Mouse (Mus musculus) small intestine, adult 2 months (tissue): ENCODE measurements around the gene Wdr45b. TPM values are rescaled to one million over a fixed set of nuclear protein-coding genes. Genes with fewer than 3 reads are reported as not detected.

Source experiments
- H3K27ac ChIP-seq: fragments of 200-500 bp; 2 replicates; pipeline ENCODE4 v1.5.1; 2012; ENCODE audit warnings: low read depth, low read length, control low read depth, inconsistent platforms; ENCODE audit not compliant: insufficient read depth
- H3K27me3 ChIP-seq: fragments of 200-500 bp; 2 replicates; pipeline ENCODE4 v1.6.1; 2012; ENCODE audit warnings: mild to moderate bottlenecking, moderate library complexity, low read length, inconsistent platforms; ENCODE audit not compliant: control insufficient read depth, insufficient read depth
- H3K36me3 ChIP-seq: fragments of 200-500 bp; 2 replicates; pipeline ENCODE4 v1.6.1; 2012; ENCODE audit warnings: mild to moderate bottlenecking, low read length, control low read depth, inconsistent platforms; ENCODE audit not compliant: control insufficient read depth, insufficient read depth
- H3K4me1 ChIP-seq: fragments of 200-500 bp; 2 replicates; pipeline ENCODE4 v1.6.1; 2012; ENCODE audit warnings: low read length, inconsistent platforms, mixed read lengths; ENCODE audit not compliant: control insufficient read depth, insufficient read depth, insufficient read length
- H3K4me3 ChIP-seq: fragments of 200-500 bp; 2 replicates; pipeline ENCODE4 v1.5.1; 2012; ENCODE audit warnings: low read depth, mild to moderate bottlenecking, control low read depth, inconsistent platforms, low read length, moderate library complexity
- CTCF ChIP-seq: fragments of 200-500 bp; IDR thresholded peaks from 2 replicates; pipeline ENCODE4 v1.5.1; 2012; ENCODE audit warnings: low read depth, mild to moderate bottlenecking, control low read depth, inconsistent platforms, low read length, moderate library complexity, mixed read lengths; ENCODE audit not compliant: insufficient replicate concordance, insufficient read length; ENCODE audit errors: extremely low read depth
- POLR2A ChIP-seq: fragments of 200-500 bp; IDR thresholded peaks from 2 replicates; pipeline ENCODE4 v1.6.1; 2012; ENCODE audit warnings: low read depth, mild to moderate bottlenecking, control low read depth, inconsistent platforms, low read length, moderate library complexity
- WGBS: fragments of 180-500 bp; shearing (Covaris S2); methylation state at CpG from one replicate; pipeline ENCODE4 v1.1.7; 2018; 5-methylcytosine and 5-hydroxymethylcytosine counted together
- polyA plus RNA-seq: library from polyadenylated mRNA; depleted of rRNA; stranded (reverse); fragments of >200 nt; gene quantifications from 2 replicates; pipeline ENCODE4 v1.2.3, GENCODE M21; 2012; rRNA removed

Wdr45b gene
- polyA plus RNA-seq, result 17.6 and 26.4 TPM in 2 replicates

DNA sequence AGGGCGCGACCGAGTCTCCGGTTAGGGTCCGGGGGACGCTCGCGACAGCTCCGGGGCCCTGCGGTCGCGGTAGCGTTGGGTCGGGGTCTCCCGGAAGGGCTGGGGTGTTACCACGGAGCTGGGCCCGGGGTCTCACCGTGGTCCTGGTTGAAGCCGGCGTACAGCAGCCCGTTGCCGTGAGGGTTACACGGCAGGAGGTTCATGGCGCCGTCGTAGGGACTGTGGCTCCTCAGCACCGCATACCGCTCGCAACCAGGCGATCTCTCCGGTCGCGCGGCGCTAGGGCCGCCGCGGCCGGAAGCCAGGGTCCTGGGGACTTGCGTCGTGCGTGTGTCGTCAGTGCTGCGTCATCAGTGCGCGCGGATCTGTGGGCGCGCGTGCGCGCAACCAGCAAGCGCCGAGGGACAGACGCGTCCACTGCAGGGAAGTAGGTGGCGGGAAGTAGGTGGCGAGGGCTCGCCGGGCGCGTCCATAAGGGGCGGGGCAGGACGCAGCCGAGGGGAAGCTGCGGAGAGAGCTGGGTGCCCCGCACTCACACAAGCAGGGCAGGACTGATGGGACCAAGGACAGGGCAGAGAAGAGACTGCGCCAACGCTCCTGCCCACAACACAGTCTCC, at the start of gene Wdr45b:
Gene Wdr45b, minus strand, starts transcription at position 355 of the 617 bp plus-strand sequence.
- H3K36me3 ChIP-seq, result no peaks in the 10 kb centered on the region
- peak; percentile 82 for TF ChIP-seq POLR2A
- no peak for TF ChIP-seq CTCF
- peak within 1 kb of the TSS; percentile 97 for H3K4me3 ChIP-seq
- peak within 1 kb of the TSS; percentile 80 for H3K27ac ChIP-seq
- peaks cover 9% of the 10 kb centered on the region; the same call in 1 of the 2 replicates for H3K4me1 ChIP-seq
- no peaks in the 10 kb centered on the region for H3K27me3 ChIP-seq
- WGBS, result under 1% methylated on average over 69 of the region's 69 CpGs

DNA sequence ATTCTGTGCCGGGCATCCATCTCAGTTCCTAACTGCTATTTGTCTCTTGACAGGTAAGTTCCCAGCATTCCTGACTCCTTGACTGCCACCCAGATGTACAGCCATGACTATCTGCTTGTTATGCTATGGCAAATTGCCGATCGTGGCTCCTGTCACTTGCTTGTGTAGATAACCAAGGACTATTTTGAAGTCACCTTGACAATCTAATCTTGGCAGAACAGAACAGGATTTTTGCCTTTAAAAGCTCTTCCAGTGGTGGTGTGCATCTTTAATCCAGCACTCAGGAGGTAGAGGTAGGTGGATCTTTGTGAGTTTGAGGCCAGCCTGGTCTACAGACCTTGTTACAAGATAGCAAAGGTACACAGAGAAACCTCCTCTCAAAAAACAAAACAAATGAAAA, 38.2 kb upstream of the Wdr45b start:
- TF ChIP-seq POLR2A (no peak), CTCF (no peak)
- WGBS, result 76% methylated on average over 3 of the region's 3 CpGs
- Histone ChIP-seq H3K36me3 (no peaks in the 10 kb centered on the region), H3K27ac (no peak overlapping the region), H3K4me3 (no peak overlapping the region), H3K27me3 (no peaks in the 10 kb centered on the region; the same call in 1 of the 2 replicates), H3K4me1 (peaks cover 3% of the 10 kb centered on the region)

DNA sequence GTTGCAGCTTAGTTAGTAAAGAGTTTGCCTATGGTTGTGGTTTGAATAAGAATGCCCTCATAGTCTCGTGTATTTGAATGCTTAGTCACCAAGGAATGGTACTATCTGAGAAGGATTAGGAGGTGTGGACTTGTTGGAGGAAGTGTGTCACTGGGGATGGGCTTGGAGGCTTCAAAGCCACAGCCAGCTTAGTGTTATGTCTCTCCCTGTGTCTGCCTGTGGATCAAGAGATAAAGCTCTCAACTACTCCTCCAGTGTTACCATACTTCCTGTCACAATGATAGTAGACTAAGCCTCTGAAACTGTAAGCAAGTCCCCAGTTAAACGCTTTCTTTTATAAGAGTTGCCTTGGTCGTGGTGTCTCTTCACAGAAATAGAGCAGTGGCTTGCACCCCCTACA, 36.5 kb upstream of the Wdr45b start:
- WGBS, result 62% methylated on average over 3 of the region's 3 CpGs
- H3K27me3 ChIP-seq, result no peaks in the 10 kb centered on the region; the same call in 1 of the 2 replicates
- no peaks in the 10 kb centered on the region for H3K36me3 ChIP-seq
- no peak overlapping the region for H3K4me3 ChIP-seq
- H3K27ac ChIP-seq, result no peak overlapping the region
- no peak for TF ChIP-seq POLR2A
- TF ChIP-seq CTCF, result no peak
- peaks cover 3% of the 10 kb centered on the region for H3K4me1 ChIP-seq

DNA sequence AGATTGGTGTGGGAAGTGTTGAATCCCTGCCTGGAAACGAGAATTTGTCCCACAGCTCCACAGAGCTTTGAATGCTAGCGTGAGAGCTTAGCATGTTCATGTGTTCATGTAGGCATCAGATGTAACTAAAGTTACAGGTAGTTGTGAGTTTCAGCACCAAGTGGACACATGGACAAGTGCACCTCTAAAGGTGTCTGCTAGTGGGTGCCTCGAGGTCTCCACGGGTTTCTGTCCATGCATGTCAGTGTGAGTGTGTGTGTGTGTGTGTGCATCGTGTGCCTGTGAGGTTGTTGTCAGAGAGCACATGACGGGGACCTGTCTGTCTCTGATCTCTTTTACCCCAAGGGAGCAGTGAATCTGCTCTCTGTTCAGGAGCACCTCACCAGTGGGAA, 34.3 kb upstream of the Wdr45b start:
- H3K4me3 ChIP-seq, result peak overlapping the region; percentile 73; the same call in 1 of the 2 replicates
- TF ChIP-seq CTCF (no peak), POLR2A (0 out of 2 replicates have a peak, but pooled peaks have one; percentile 4)
- peaks cover 3% of the 10 kb centered on the region for H3K4me1 ChIP-seq
- no peaks in the 10 kb centered on the region for H3K36me3 ChIP-seq
- H3K27ac ChIP-seq, result no peak overlapping the region
- 7% methylated on average over 6 of the region's 6 CpGs for WGBS
- no peaks in the 10 kb centered on the region for H3K27me3 ChIP-seq

DNA sequence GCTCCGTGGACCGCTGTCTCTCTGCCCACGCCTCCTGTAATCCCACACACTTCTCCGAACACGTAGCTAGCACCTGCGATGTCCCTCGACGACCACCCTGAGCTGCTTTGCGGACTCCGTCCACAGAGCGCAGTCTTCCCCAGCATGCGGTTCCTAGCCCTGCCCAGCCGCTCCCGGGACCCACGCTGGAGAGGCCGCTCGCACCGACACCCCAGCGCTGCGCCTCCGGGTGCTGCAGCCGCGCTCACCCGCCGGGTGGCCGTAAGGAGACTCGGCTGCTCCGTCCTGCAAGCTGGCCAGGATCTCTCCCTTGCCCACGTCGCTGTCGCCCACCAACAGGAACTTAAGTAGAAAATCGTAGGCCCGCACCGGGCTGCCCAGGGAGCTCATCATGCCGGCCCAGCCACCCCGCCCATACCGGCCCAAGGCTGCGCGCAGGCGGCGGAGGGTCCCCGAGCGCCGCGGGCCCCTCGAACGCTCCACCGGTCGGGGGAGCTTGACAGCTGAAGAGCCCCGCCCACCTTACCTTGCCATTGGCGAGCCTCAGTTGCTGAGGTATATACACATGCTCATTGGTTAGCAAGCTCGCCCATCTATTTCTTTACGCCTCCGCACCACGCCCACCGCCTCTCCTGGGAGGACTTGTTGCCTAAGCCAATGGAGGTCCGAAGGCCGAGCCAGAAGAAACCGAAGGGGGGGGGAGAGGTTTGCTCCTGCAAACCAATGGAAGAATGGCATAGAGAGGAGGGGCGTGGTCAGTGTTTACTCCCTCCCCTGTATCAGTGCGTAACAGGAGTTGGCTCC, 33.7 kb upstream of the Wdr45b start, which contains the start of gene Rab40b:
Gene Rab40b, minus strand, starts transcription at position 502 of the 804 bp plus-strand sequence.
- Histone ChIP-seq H3K27me3 (no peaks in the 10 kb centered on the region), H3K4me1 (peaks cover 3% of the 10 kb centered on the region), H3K27ac (no peak within 1 kb of the TSS), H3K36me3 (no peaks in the 10 kb centered on the region), H3K4me3 (peak within 1 kb of the TSS; percentile 73)
- WGBS, result 2% methylated on average over 61 of the region's 61 CpGs
- TF ChIP-seq CTCF (no peak), POLR2A (peak; percentile 10; the same call in 1 of the 2 replicates)

DNA sequence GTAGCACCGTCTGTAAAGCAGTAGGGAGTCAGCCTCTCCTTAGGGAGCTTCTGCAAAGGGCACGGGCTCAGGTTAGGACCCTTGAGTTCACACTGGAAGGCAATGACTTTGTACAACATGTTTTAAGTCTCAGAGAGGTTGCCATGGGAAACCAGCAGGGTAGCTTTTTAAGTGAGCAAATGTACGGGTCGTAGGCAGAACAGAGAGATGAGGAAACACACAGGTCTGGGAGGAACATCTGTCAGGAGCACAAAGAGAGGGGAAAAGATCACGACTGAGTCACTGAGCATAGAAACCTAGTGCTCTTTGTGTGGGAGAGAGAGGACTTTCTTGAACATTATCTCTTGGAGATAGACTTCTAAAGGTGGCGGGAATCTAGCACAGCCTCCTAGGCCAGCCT, 26.0 kb upstream of the Wdr45b start:
- no peaks in the 10 kb centered on the region for H3K4me1 ChIP-seq
- H3K27ac ChIP-seq, result no peak overlapping the region
- H3K27me3 ChIP-seq, result no peaks in the 10 kb centered on the region
- 58% methylated on average over 6 of the region's 6 CpGs for WGBS
- no peak overlapping the region for H3K4me3 ChIP-seq
- TF ChIP-seq POLR2A (no peak), CTCF (no peak)
- H3K36me3 ChIP-seq, result no peaks in the 10 kb centered on the region

DNA sequence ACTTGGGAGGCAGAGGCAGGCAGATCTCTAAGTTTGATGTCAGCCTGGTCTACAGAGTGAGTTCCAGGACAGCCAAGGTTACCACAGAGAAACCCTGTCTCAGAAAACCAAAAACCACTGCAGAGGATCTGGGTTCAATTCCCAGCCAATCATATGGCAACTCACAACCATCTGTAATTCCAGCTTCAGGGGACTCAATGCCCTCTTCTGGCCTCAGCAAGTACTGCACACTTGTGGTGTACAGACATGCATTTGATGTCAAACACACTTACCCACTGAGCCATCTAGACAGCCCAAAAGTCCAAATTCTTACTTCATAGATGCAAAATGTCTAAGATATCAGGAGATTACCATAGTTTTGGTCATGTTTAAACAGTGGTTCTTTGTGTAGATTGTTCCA, 24.4 kb upstream of the Wdr45b start:
- TF ChIP-seq CTCF (no peak), POLR2A (no peak)
- Histone ChIP-seq H3K4me1 (no peaks in the 10 kb centered on the region), H3K36me3 (no peaks in the 10 kb centered on the region), H3K27me3 (no peaks in the 10 kb centered on the region), H3K27ac (no peak overlapping the region), H3K4me3 (no peak overlapping the region)
